Mouse (Mus musculus) testis, adult 2 months (tissue): ENCODE data around the gene Olfr94. TPM values are rescaled to one million over a fixed set of nuclear protein-coding genes. Genes with fewer than 3 reads are reported as not detected.
"Not testable (repeated sequence)": the region's sequence is repeated elsewhere in the genome, so short reads cannot be mapped to it uniquely, and the experiment has no call there.

ENCODE experiments used
- H3K27ac ChIP-seq: fragments of 200-500 bp; 2 replicates; pipeline ENCODE4 v1.5.1; 2012; ENCODE audit warnings: low read depth, low read length; ENCODE audit not compliant: control insufficient read depth, insufficient read depth
- H3K27me3 ChIP-seq: fragments of 200-500 bp; 2 replicates; pipeline ENCODE4 v1.6.1; 2012; ENCODE audit warnings: mild to moderate bottlenecking, low read length, moderate library complexity; ENCODE audit not compliant: control insufficient read depth, insufficient read depth
- H3K36me3 ChIP-seq: fragments of 200-500 bp; 2 replicates; pipeline ENCODE4 v1.6.1; 2012; ENCODE audit warnings: mild to moderate bottlenecking, low read length; ENCODE audit not compliant: control insufficient read depth, insufficient read depth
- H3K4me1 ChIP-seq: fragments of 200-500 bp; 2 replicates; pipeline ENCODE4 v1.6.1; 2012; ENCODE audit warnings: low read length; ENCODE audit not compliant: control insufficient read depth, insufficient read depth
- H3K4me3 ChIP-seq: fragments of 200-500 bp; 2 replicates; pipeline ENCODE4 v1.5.1; 2012; ENCODE audit warnings: low read depth, mild to moderate bottlenecking, low read length, moderate library complexity, mixed read lengths; ENCODE audit not compliant: control insufficient read depth
- CTCF ChIP-seq: fragments of 200-500 bp; IDR thresholded peaks from 2 replicates; pipeline ENCODE4 v1.5.1; 2012; ENCODE audit warnings: low read depth, mild to moderate bottlenecking, inconsistent platforms, low read length, moderate library complexity; ENCODE audit not compliant: control insufficient read depth, insufficient read depth, insufficient replicate concordance
- POLR2A ChIP-seq: fragments of 200-500 bp; IDR thresholded peaks from 2 replicates; pipeline ENCODE4 v1.6.1; 2012; ENCODE audit warnings: low read depth, mild to moderate bottlenecking, inconsistent platforms, low read length, moderate library complexity; ENCODE audit not compliant: control insufficient read depth
- polyA plus RNA-seq: library from polyadenylated mRNA; depleted of rRNA; stranded (reverse); fragments of >200 nt; gene quantifications from 2 replicates; pipeline ENCODE4 v1.2.3, GENCODE M21; 2012; rRNA removed

Olfr94 gene
- not detected in 2 replicates for polyA plus RNA-seq

DNA sequence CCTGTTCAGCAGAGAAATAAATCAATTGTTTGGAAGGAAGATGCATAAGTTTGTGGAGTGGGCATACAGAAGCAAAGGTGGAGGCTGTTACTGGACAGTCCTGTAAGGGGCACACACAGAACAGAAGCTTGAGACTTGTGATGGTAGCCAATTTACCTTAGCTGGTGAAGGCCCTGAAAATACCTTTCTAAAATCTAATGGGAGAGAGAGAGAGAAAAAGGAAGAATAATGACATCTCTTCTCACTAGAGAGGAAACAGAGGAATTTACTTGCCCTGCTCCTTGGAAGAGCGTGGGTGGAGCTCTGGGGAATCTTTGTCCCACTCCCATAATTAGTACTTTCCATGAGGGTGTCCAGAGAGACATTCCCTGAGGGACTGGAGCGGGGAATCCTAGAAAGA lies at the start of gene Olfr94:
Olfr94 (minus strand) TSS at position 101 of the 400 bp plus-strand sequence.
- H3K27me3 ChIP-seq, result no peaks in the 10 kb centered on the region
- TF ChIP-seq POLR2A (no peak), CTCF (no peak)
- no peak within 1 kb of the TSS for H3K27ac ChIP-seq
- H3K36me3 ChIP-seq, result no peaks in the 10 kb centered on the region
- no peak within 1 kb of the TSS for H3K4me3 ChIP-seq
- H3K4me1 ChIP-seq, result peaks cover 5% of the 10 kb centered on the region

DNA sequence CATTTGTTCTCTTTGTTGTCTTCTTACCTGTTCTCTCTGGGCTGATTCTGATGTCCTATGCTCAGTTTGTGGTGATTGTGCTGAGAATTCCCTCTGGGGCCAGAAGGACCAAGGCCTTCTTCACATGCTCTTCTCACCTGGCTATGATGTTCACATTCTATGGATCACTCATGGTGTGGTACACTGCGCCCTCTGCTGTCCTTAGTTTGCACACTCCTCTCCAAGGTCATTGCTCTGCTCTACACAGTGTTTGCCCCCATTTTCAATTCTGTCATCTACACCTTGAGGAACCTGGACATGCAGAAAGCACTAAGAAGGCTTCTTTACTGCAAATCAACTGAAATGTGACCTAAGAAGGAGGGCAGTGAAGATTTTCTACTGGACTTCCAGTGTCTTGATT lies 49.8 kb upstream of the Olfr94 start:
- H3K4me1 ChIP-seq, result peaks cover 3% of the 10 kb centered on the region; the same call in 1 of the 2 replicates
- TF ChIP-seq CTCF (no peak), POLR2A (no peak)
- H3K27me3 ChIP-seq, result no peaks in the 10 kb centered on the region
- no peak overlapping the region for H3K27ac ChIP-seq
- H3K36me3 ChIP-seq, result no peaks in the 10 kb centered on the region
- H3K4me3 ChIP-seq, result no peak overlapping the region

DNA sequence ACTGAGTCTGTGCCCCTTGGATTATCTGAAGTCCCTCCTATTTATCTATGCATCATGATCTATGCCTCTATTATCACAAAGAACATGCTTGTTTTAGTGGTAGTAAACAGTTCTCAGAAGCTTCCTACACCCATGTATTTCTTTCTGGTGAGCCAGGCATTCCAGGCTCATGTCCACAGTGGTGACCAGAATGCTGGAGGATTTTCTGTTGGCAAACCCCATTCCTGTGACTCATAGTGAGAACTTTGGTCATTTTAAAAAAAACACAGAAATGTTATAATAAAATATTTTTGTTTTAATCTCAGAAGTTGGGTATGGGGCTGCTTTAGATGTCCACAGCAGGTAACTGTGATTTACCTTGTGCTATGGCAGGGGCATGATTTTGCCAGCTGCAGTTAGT lies 48.7 kb upstream of the Olfr94 start:
- no peak for TF ChIP-seq CTCF
- TF ChIP-seq POLR2A, result no peak
- Histone ChIP-seq H3K27ac (no peak overlapping the region), H3K27me3 (no peaks in the 10 kb centered on the region), H3K4me1 (peaks cover 3% of the 10 kb centered on the region; the same call in 1 of the 2 replicates), H3K36me3 (no peaks in the 10 kb centered on the region), H3K4me3 (no peak overlapping the region)

DNA sequence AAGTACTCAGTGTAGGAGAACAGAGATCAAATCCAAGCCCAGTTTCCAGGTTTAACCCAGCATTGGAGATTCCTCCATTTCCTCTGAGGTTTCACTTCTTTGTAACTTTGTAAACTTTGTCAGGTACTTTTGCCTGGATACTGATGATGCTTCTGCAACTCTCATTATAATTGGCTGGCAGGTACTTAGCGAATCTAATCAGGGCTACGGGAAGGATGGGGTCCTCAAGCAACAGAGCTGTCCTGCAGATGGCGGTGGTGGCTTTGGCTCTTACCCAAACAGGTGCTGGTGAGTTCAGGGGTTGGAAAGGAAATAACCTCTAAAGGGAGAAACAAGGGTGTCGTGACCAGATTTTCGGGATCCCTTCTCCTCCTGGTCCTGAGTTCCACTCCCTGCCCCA lies 45.9 kb upstream of the Olfr94 start:
- Histone ChIP-seq H3K4me1 (peaks cover 3% of the 10 kb centered on the region; the same call in 1 of the 2 replicates), H3K36me3 (no peaks in the 10 kb centered on the region), H3K27ac (no peak overlapping the region), H3K27me3 (no peaks in the 10 kb centered on the region), H3K4me3 (no peak overlapping the region)
- TF ChIP-seq POLR2A, result no peak
- no peak for TF ChIP-seq CTCF

DNA sequence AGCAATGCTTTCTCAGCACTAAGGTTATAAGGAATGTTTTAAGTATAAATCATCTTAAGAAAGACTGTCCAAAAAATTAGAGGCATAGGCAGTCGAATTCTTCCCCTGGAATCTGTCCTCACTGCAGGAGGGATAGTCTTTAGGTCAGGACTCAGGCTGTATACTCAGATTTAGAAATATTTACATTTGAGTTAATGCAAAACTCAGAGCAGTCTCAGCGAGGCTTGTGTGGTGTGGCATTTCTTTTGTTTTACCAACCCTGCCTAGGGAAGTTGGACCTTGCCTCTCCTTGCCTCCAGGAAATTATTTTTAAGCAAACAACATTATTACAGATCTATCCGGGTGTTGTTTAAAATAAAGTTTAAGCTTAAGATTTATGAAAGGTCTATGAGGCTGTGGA lies 41.4 kb upstream of the Olfr94 start:
- TF ChIP-seq CTCF, result no peak
- no peak for TF ChIP-seq POLR2A
- no peak overlapping the region for H3K27ac ChIP-seq
- H3K27me3 ChIP-seq, result no peaks in the 10 kb centered on the region
- H3K36me3 ChIP-seq, result no peaks in the 10 kb centered on the region
- H3K4me3 ChIP-seq, result no peak overlapping the region
- peaks cover 3% of the 10 kb centered on the region; the same call in 1 of the 2 replicates for H3K4me1 ChIP-seq

DNA sequence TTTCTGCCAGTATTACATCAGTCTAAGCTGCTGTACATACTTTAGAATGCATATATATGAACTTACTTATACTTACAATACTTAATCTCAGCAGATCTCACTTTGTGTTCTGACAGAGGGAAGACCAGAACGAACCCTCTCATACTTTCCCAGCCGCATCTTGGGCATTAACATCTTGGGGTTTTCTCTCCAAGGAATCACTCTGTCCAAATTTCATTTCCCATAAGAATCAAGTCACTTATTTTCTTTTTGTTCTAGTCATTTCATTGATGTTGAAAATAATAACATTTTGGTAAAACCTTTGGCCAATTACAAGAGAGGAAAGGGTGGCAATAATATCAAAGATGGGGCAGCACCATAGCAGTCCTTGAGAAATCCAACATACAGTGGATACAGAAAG lies 36.4 kb upstream of the Olfr94 start, which contains the start of gene Olfr97:
Olfr97 (minus strand) TSS at position 101 of the 400 bp plus-strand sequence.
- not testable (repeated sequence) for H3K4me3 ChIP-seq, H3K4me1 ChIP-seq, H3K27ac ChIP-seq, H3K27me3 ChIP-seq, H3K36me3 ChIP-seq

DNA sequence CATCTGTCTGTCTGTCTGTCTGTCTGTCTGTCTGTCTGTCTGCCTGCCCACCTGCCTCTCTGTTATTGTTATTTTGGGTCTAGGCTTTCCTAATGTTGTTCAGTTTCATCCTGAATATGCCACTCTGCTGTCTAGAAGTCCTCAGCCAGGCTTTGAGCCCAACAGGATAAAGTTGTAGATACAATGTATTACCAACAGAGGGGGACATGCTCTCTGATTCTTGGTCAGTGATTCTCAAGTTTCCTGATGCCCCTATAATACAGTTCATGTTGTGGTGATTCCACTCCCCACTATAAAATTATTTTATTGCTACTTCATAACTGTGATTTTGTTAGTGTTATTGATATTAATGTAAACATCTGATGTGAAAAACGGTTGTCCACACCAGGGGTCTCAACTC lies 21.1 kb upstream of the Olfr94 start:
- TF ChIP-seq CTCF (no peak), POLR2A (no peak)
- Histone ChIP-seq H3K27me3 (no peaks in the 10 kb centered on the region), H3K4me3 (no peak overlapping the region), H3K27ac (no peak overlapping the region), H3K4me1 (no peaks in the 10 kb centered on the region), H3K36me3 (no peaks in the 10 kb centered on the region)

DNA sequence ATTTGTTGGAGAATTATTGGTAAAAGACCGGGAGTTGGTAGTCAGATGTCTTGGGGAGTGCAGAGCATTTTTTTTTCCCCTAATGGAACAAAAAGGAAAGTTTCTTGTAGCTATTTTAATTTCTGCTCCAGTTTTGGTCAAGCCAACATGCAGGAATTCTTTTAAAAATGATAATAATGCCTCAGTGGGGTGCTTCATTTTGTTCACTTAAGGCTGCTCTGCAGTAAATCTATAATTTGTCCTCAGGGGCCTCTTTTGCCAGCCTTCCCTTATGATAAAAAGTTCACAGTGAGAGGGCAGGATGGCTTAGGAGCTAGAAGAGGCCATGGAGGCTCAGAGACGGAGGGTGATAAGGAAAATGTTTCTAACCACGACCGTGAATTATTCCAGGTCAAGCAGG lies 19.1 kb upstream of the Olfr94 start, which contains the start of gene Olfr96:
Olfr96 (plus strand) TSS at position 301 of the 400 bp plus-strand sequence.
- Histone ChIP-seq H3K27me3 (no peaks in the 10 kb centered on the region), H3K27ac (no peak within 1 kb of the TSS), H3K4me3 (no peak within 1 kb of the TSS), H3K4me1 (no peaks in the 10 kb centered on the region), H3K36me3 (no peaks in the 10 kb centered on the region)
- TF ChIP-seq POLR2A, result no peak
- TF ChIP-seq CTCF, result no peak
